Mouse (Mus musculus) bone marrow macrophage, adult 2 months (primary cell): ENCODE data around the gene Agbl4.

Experiments used
- CTCF ChIP-seq: IDR thresholded peaks from 2 replicates; pipeline ENCODE4 v1.5.1; 2012; ENCODE audit warnings: low read depth, mild to moderate bottlenecking, low read length, moderate library complexity
- POLR2A ChIP-seq: IDR thresholded peaks from 2 replicates; pipeline ENCODE4 v1.6.1; 2012; ENCODE audit warnings: mild to moderate bottlenecking, low read depth, low read length, borderline replicate concordance

DNA sequence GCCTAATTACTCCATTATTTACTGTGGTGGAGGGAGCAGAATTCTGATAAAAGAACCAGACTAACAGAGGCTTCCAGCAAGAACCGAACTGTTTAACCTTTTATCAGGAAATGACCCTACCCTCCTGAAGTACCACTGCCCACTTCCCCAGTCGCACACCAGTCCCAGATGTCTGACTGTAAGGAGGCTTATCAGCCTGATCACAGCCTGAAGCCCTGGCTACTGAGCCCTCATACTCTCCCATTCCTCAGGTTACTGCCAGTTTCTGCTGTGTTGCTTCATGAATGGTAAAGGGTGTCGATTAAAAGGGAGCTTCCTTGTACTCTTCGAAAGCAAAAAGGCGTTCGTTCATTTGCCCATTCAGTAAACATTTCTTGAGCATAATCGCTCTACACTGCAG is 1186.8 kb downstream of the Agbl4 start:
- no peak for TF ChIP-seq CTCF
- no peak for TF ChIP-seq POLR2A
